11 mouse cellular contexts compared by ENCODE assay signal in the genomic region with DNA sequence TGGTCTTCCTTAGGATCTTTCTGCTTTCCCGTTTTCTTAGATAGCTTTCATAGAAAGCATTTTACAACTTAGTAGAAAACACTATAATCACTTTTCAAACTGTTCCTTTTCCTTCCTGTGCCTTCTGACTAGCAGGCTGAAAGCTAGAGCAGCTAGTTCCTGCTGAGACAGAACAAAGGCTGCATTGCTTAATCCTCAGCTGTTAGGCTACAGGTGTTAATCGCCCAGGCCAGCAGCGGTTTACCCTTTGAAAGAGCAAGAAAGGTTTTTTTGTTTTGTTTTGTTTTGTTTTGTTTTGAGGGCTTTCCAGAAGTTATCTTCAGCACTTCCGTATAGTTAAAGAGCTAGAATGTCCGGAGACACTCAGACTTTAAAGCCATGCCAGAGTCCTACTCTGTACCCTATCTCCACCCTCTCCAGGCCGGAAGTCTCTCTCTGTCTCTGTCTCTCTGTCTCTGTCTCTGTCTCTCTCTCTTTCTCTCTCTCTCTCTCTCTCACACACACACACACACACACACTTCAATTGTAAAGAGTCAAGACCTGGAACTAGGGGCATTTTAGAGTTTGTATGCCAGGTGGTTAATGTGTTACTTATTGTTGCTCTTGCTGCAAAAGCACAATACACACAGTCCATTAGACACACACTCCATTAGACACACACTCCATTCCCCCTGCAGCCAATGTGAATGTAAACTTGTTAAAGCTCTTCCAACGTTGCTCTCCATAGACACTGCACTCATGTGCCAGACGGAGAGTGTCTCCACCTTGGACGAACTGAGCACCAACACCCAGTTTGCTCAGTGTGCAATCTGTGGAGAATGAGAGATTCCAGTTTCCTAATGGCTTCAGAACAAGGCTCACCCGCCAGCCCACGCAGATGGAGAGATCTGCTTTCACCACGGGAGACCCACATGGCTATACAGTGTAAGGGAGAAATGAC. TPM values are rescaled to one million over a fixed set of nuclear protein-coding genes. Genes with fewer than 3 reads are reported as not detected.
DNase-seq lines count a peak whose midpoint lies in the region; ATAC-seq and TF ChIP-seq lines count a peak whose summit lies in the region.
"Had no signal": no experiment of that assay in that cellular context is flagged by ENCODE, and none has a peak within 500 bp of the region (broad histone marks: within the 10 kb centered on the region; RNA-seq: fewer than 3 reads in every experiment).

No protein-coding gene starts in this region.

- TF ChIP-seq CTCF in layer of hippocampus, adult 2 months (conservative IDR thresholded peaks at IDR 0.05) = no peak
- no peak for TF ChIP-seq CTCF in kidney, postnatal 0 days (IDR thresholded peaks at IDR 0.05; ENCODE audit: low read depth)

- peak; percentile 82 for ATAC-seq in kidney, postnatal 0 days (replicated peaks; ENCODE audit: low FRiP score, low read depth)

- no peaks in the 10 kb centered on the region for H3K27me3 ChIP-seq in kidney, postnatal 0 days (ENCODE audit: insufficient read depth, low read length)
- H3K27me3 ChIP-seq: heart, embryonic 15.5 days had no signal

- no peaks in the 10 kb centered on the region for H3K9me3 ChIP-seq in kidney, postnatal 0 days (replicated peaks; ENCODE audit: low read length)
- H3K9me3 ChIP-seq: heart, embryonic 15.5 days had no signal

- H3K4me1 ChIP-seq in kidney, postnatal 0 days (replicated peaks; ENCODE audit: insufficient read depth, low read length) = no peaks in the 10 kb centered on the region
- H3K4me1 ChIP-seq: heart, embryonic 15.5 days had no signal

- H3K4me3 ChIP-seq in layer of hippocampus, adult 2 months = no peak overlapping the region
- H3K4me3 ChIP-seq in kidney, postnatal 0 days (replicated peaks; ENCODE audit: low read depth, low read length) = no peak overlapping the region
- H3K4me3 ChIP-seq: heart, embryonic 15.5 days had no signal

- DNase-seq in layer of hippocampus, postnatal 14 days (ENCODE audit: low spot score in 2 of 2) = peak; percentile 8 to 47
- DNase-seq in layer of hippocampus, adult 2 months (ENCODE audit: low spot score in 2 of 2) = no peak
- DNase-seq in cerebellum, adult 9-11 months = peak; percentile 72
- peak; percentile 46 for DNase-seq in kidney, postnatal 0 days (ENCODE audit: low spot score)
- DNase-seq in retina, postnatal 1 day = peak; percentile 49
- no peak for DNase-seq in adrenal gland, postnatal 36 days
- DNase-seq in adrenal gland, postnatal 25 days = no peak
- DNase-seq in lung, postnatal 25 days (ENCODE audit: low spot score) = no peak
- DNase-seq: lung, postnatal 4 days had no signal

- WGBS in kidney, postnatal 0 days = 21% methylated on average over 12 of the region's 12 CpGs

- H3K36me3 ChIP-seq in kidney, postnatal 0 days (ENCODE audit: insufficient read depth, low read length) = no peaks in the 10 kb centered on the region
- H3K36me3 ChIP-seq: heart, embryonic 15.5 days had no signal

- peak overlapping the region; percentile 16; the same call in 1 of the 2 replicates for H3K4me2 ChIP-seq in kidney, postnatal 0 days (ENCODE audit: low read length)
- H3K4me2 ChIP-seq: heart, embryonic 15.5 days had no signal

- H3K27ac ChIP-seq in layer of hippocampus, adult 2 months = no peak overlapping the region
- peak overlapping the region; percentile 50 for H3K27ac ChIP-seq in kidney, postnatal 0 days
- H3K27ac ChIP-seq: heart, embryonic 15.5 days had no signal

- no peak overlapping the region for H3K9ac ChIP-seq in kidney, postnatal 0 days (ENCODE audit: low read depth, low read length)
- H3K9ac ChIP-seq: heart, embryonic 15.5 days had no signal

RNA-seq across cellular contexts. Expression of gene Zfp280b, which starts 35.5 kb away (rescaled TPM):
- 10 to 100 TPM; 12.8 to 13.5 TPM for total RNA-seq in layer of hippocampus, postnatal 14 days (2021)
- 10 to 100 TPM; 15.5 to 16.1 TPM for total RNA-seq in layer of hippocampus, adult 2 months (2021)
- polyA plus RNA-seq in kidney, postnatal 0 days (2015; fragmentation: Nextera tagmentation; extraction: Ambion mirVana) = 12.4 and 15.1 TPM in 2 replicates
- 1 to 10 TPM; 8.5 to 8.8 TPM for total RNA-seq in adrenal gland, postnatal 36 days (2021)
- 11.0 and 11.4 TPM in 2 replicates for total RNA-seq in adrenal gland, postnatal 25 days (2021)

RNA-seq across cellular contexts. Expression of gene Slc5a4b, which starts 42.8 kb away (rescaled TPM):
- under 1 TPM in 1 of 2 experiments, not detected in 1; 0.09 TPM for total RNA-seq in layer of hippocampus, postnatal 14 days (2021)
- not detected for total RNA-seq in layer of hippocampus, adult 2 months (2021)
- polyA plus RNA-seq in kidney, postnatal 0 days (2015; fragmentation: Nextera tagmentation; extraction: Ambion mirVana) = 0.06 and 0.14 TPM in 2 replicates
- total RNA-seq in adrenal gland, postnatal 36 days (2021) = not detected
- not detected in 2 replicates for total RNA-seq in adrenal gland, postnatal 25 days (2021)
- polyA plus RNA-seq: cortical plate, adult 2 months; heart, embryonic 15.5 days had no signal

Comparison
In these comparisons a context has a peak if more than half of its experiments do, and no peak if none do; other contexts are left out.
1. DNase-seq: peak in layer of hippocampus, postnatal 14 days (2 of 2), cerebellum, adult 9-11 months (single experiment), kidney, postnatal 0 days (single experiment) and retina, postnatal 1 day (single experiment); none in layer of hippocampus, adult 2 months (0 of 2), adrenal gland, postnatal 36 days (0 of 2), adrenal gland, postnatal 25 days (single experiment) and lung, postnatal 25 days (single experiment).